Mouse (Mus musculus) liver, postnatal 0 days (tissue): Measurements from ENCODE around the gene Prkch. TPM values are rescaled to one million over a fixed set of nuclear protein-coding genes. Genes with fewer than 3 reads are reported as not detected.

ENCODE experiments used
- ATAC-seq: fragments of 200-750 bp; cut with Nextera tagmentation; 2 replicates; pipeline ENCODE4 v1.8.0; 2017; ENCODE audit warnings: mild to moderate bottlenecking, moderate library complexity
- DNase-seq: peaks from one replicate; pipeline ENCODE4 v3.0.0-alpha.2; 2016
- H3K27ac ChIP-seq: fragments of 300-500 bp; sonication (generic); 2 replicates; pipeline ENCODE4 v1.5.1; 2014; ENCODE audit warnings: antibody characterized with exemption, moderate library complexity, mild to moderate bottlenecking, low read depth
- H3K27me3 ChIP-seq: fragments of 300-500 bp; sonication (generic); 2 replicates; pipeline ENCODE4 v1.6.1; 2014; ENCODE audit warnings: low read length, control low read depth, mixed read lengths; ENCODE audit not compliant: insufficient read depth
- H3K36me3 ChIP-seq: fragments of 300-500 bp; sonication (generic); replicated peaks from 2 replicates; pipeline ENCODE4 v1.6.1; 2014; ENCODE audit warnings: mild to moderate bottlenecking, control low read depth, low read length, moderate library complexity, mixed read lengths; ENCODE audit not compliant: insufficient read depth
- H3K4me1 ChIP-seq: fragments of 300-500 bp; sonication (generic); 2 replicates; pipeline ENCODE4 v1.6.1; 2014; ENCODE audit warnings: antibody characterized with exemption, mild to moderate bottlenecking, control low read depth; ENCODE audit not compliant: insufficient read depth
- H3K4me2 ChIP-seq: fragments of 300-500 bp; sonication (generic); 2 replicates; pipeline ENCODE4 v1.6.1; 2014; ENCODE audit warnings: low read depth, mild to moderate bottlenecking, low read length, moderate library complexity, mixed read lengths
- H3K4me3 ChIP-seq: fragments of 300-500 bp; sonication (generic); 2 replicates; pipeline ENCODE4 v1.5.1; 2014; ENCODE audit warnings: low read depth, low read length
- H3K9ac ChIP-seq: fragments of 300-500 bp; sonication (generic); replicated peaks from 2 replicates; pipeline ENCODE4 v1.6.1; 2014; ENCODE audit warnings: mild to moderate bottlenecking, moderate library complexity
- H3K9me3 ChIP-seq: fragments of 300-500 bp; sonication (generic); 2 replicates; pipeline ENCODE4 v1.6.1; 2016; ENCODE audit warnings: mild to moderate bottlenecking, control low read depth, low read length, mixed read lengths
- CTCF ChIP-seq: sonication (generic); IDR thresholded peaks from 2 replicates; pipeline ENCODE4 v1.5.1; 2016; ENCODE audit warnings: antibody characterized with exemption, low read depth
- EP300 ChIP-seq: IDR thresholded peaks from 2 replicates; pipeline ENCODE4 v1.6.1; 2016; ENCODE audit warnings: antibody characterized with exemption, low read depth, mild to moderate bottlenecking
- WGBS: fragments of 180-500 bp; shearing (Covaris S2); extraction: QIAGEN DNeasy Blood & Tissue Kit; methylation state at CpG from one replicate; pipeline ENCODE4 v1.1.7; 2014; ENCODE audit not compliant: insufficient replicate concordance; 5-methylcytosine and 5-hydroxymethylcytosine counted together
- polyA plus RNA-seq: library from polyadenylated mRNA; unstranded; fragments of >200 nt; fragmentation: Nextera tagmentation; extraction: Ambion mirVana; gene quantifications from 2 replicates; pipeline ENCODE4 v1.2.1, GENCODE M21; 2015

Prkch gene
- polyA plus RNA-seq, 1 experiment from 2014 or later: 2.3 TPM

GRCm38 (mm10) chr12:73762762-73763161 lies 178.2 kb downstream of the Prkch start:
- TF ChIP-seq CTCF (no peak), EP300 (no peak)
- WGBS: 78% methylated on average over 3 of the region's 3 CpGs
- H3K9ac ChIP-seq: no peak overlapping the region
- ATAC-seq (no peak), DNase-seq (no peak)
- H3K9me3 ChIP-seq: no peaks in the 10 kb centered on the region
- H3K36me3 ChIP-seq: no peaks in the 10 kb centered on the region
- H3K4me2 ChIP-seq: no peak overlapping the region
- no peak overlapping the region for H3K4me3 ChIP-seq
- no peaks in the 10 kb centered on the region; the same call in 1 of the 2 replicates for H3K4me1 ChIP-seq
- H3K27ac ChIP-seq: no peak overlapping the region
- no peaks in the 10 kb centered on the region for H3K27me3 ChIP-seq

- 45% methylated on average over 15 of the region's 15 CpGs for WGBS
- no peak overlapping the region for H3K4me3 ChIP-seq
- ATAC-seq (no peak), DNase-seq (no peak)
- TF ChIP-seq EP300 (no peak), CTCF (no peak)
- no peaks in the 10 kb centered on the region for H3K27me3 ChIP-seq
- no peak overlapping the region for H3K9ac ChIP-seq
- no peaks in the 10 kb centered on the region for H3K9me3 ChIP-seq
- no peak overlapping the region for H3K4me2 ChIP-seq
- no peaks in the 10 kb centered on the region; the same call in 1 of the 2 replicates for H3K4me1 ChIP-seq
- no peaks in the 10 kb centered on the region for H3K36me3 ChIP-seq
- H3K27ac ChIP-seq: no peak overlapping the region
These were observed 180.3 kb downstream of the Prkch start for GRCm38 (mm10) chr12:73764649-73765525.

- no peak for ATAC-seq
- no peak for DNase-seq
- Histone ChIP-seq H3K27ac (no peak overlapping the region), H3K27me3 (no peaks in the 10 kb centered on the region), H3K9ac (no peak overlapping the region), H3K4me3 (no peak overlapping the region), H3K9me3 (no peaks in the 10 kb centered on the region), H3K4me2 (no peak overlapping the region), H3K36me3 (no peaks in the 10 kb centered on the region), H3K4me1 (no peaks in the 10 kb centered on the region; the same call in 1 of the 2 replicates)
- TF ChIP-seq EP300: no peak
- no peak for TF ChIP-seq CTCF
- WGBS: 56% methylated on average over 8 of the region's 8 CpGs
These were observed 181.6 kb downstream of the Prkch start for GRCm38 (mm10) chr12:73766152-73766551.

GRCm38 (mm10) chr12:73768788-73769187 lies 184.2 kb downstream of the Prkch start:
- Histone ChIP-seq H3K27me3 (no peaks in the 10 kb centered on the region), H3K4me1 (no peaks in the 10 kb centered on the region; the same call in 1 of the 2 replicates), H3K4me3 (no peak overlapping the region), H3K9me3 (no peaks in the 10 kb centered on the region), H3K27ac (no peak overlapping the region), H3K36me3 (no peaks in the 10 kb centered on the region), H3K4me2 (no peak overlapping the region), H3K9ac (no peak overlapping the region)
- DNase-seq (no peak), ATAC-seq (no peak)
- TF ChIP-seq EP300: no peak
- no peak for TF ChIP-seq CTCF
- 67% methylated on average over 5 of the region's 5 CpGs for WGBS

GRCm38 (mm10) chr12:73769536-73769935 lies 184.9 kb downstream of the Prkch start:
- Histone ChIP-seq H3K36me3 (no peaks in the 10 kb centered on the region), H3K9ac (no peak overlapping the region), H3K4me2 (no peak overlapping the region), H3K27me3 (no peaks in the 10 kb centered on the region), H3K4me1 (no peaks in the 10 kb centered on the region; the same call in 1 of the 2 replicates), H3K9me3 (no peaks in the 10 kb centered on the region), H3K27ac (no peak overlapping the region), H3K4me3 (no peak overlapping the region)
- TF ChIP-seq EP300: no peak
- TF ChIP-seq CTCF: no peak
- DNase-seq: no peak
- WGBS: 79% methylated on average over 6 of the region's 6 CpGs
- ATAC-seq: no peak

GRCm38 (mm10) chr12:73770771-73771170 lies 186.2 kb downstream of the Prkch start:
- Histone ChIP-seq H3K4me3 (no peak overlapping the region), H3K4me1 (no peaks in the 10 kb centered on the region), H3K36me3 (no peaks in the 10 kb centered on the region), H3K9ac (no peak overlapping the region), H3K4me2 (no peak overlapping the region), H3K9me3 (no peaks in the 10 kb centered on the region), H3K27ac (no peak overlapping the region), H3K27me3 (no peaks in the 10 kb centered on the region)
- DNase-seq (no peak), ATAC-seq (no peak)
- TF ChIP-seq CTCF (no peak), EP300 (no peak)
- WGBS: 88% methylated on average over 1 of the region's 1 CpGs
